Mouse (Mus musculus): ENCODE results near the gene Zdhhc5. TPM values are rescaled to one million over a fixed set of nuclear protein-coding genes. Genes with fewer than 3 reads are reported as not detected.
"Not testable (repeated sequence)": the region's sequence is repeated elsewhere in the genome, so short reads cannot be mapped to it uniquely, and the experiment has no call there.

Gene Zdhhc5
- polyA plus RNA-seq, 2 experiments: 17.2 to 18.8 TPM

DNA sequence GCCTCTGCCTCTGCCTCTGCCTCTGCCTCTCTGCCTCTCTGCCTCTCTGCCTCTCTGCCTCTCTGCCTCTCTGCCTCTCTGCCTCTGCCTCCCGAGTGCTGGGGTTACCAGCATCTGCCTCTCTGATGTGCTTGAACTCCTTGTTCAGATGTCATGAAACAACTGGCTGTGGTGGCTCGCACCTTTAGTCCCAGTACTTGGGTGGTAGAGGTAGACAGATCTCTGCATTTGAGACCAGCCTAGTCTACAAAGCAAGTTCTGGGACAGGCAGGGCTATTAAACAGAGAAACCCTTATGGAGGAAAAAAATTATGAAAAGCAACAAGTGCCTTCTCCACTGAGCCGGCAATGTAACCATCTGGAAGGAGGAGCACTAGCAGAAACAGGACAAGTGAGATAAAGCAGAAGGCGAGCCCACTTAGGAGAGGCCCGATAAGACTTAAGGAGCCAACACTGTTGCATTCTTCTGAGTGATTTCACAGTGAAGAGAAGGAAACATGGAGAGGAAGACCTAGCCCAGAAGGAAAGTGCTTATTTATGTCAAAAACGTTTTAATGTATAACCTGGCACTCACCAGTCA, 32.3 kb downstream of the Zdhhc5 start:
- Histone ChIP-seq H3K36me3 (replicated peaks; ENCODE audit: control insufficient read depth, insufficient read depth, low read depth) (peaks cover 37% of the 10 kb centered on the region), H3K4me3 (ENCODE audit: insufficient read depth in 1 of 2, low read depth in 2 of 2, low read length in 2 of 2) (peak overlapping the region; percentile 41 to 53), H3K27me3 (ENCODE audit: control insufficient read depth, insufficient read depth, low read length) (no peaks in the 10 kb centered on the region), H3K9ac (replicated peaks) (peak overlapping the region; percentile 67), H3K4me2 (ENCODE audit: low read depth) (peak overlapping the region; percentile 78), H3K4me1 (replicated peaks; ENCODE audit: control insufficient read depth in 2 of 2, insufficient read depth in 2 of 2, low read length in 1 of 2) (peaks cover 17 to 21% of the 10 kb centered on the region in 2 experiments), H3K9me3 (ENCODE audit: control insufficient read depth, low read length) (no peaks in the 10 kb centered on the region), H3K27ac (peak overlapping the region; percentile 98)
- ATAC-seq (ENCODE audit: insufficient read depth) (peak; percentile 52), DNase-seq (ENCODE audit: low read depth in 3 of 3, low spot score in 3 of 3) (peak; percentile 62 to 74 (median 65))
- peak; percentile 79 for TF ChIP-seq EP300 (IDR thresholded peaks at IDR 0.05; ENCODE audit: low read depth)
- no peak for TF ChIP-seq CTCF (IDR thresholded peaks at IDR 0.05; ENCODE audit: low read depth)
- WGBS (ENCODE audit: insufficient replicate concordance): 15% methylated on average over 6 of the region's 6 CpGs

DNA sequence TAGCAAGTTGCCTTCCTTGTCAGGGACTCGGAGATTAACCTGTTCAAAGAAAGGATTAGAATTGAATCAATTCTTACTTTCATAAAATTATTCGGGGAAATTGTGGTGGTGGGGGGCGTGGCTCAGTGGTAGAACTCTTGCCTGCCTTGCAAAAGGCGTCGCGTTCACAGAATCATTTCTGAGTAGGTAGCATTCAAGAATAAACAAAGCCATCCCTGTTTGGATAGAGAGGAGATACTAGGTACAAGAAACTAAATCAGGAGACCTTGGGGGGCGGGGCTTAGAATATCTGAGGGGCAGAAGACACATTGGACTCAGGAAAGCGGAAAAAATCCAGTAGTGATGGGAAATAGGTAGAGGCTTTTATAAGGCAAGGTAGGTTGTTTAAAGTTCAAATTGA, 36.0 kb downstream of the Zdhhc5 start, which contains the start of gene Tmx2:
TSS of gene Tmx2 (minus strand) at position 125 of the 400 bp plus-strand sequence.
- peak within 1 kb of the TSS; percentile 97 for H3K4me2 ChIP-seq (ENCODE audit: low read depth)
- peaks cover 25 to 31% of the 10 kb centered on the region in 2 experiments for H3K4me1 ChIP-seq (replicated peaks; ENCODE audit: control insufficient read depth in 2 of 2, insufficient read depth in 2 of 2, low read length in 1 of 2)
- 9% methylated on average over 8 of the region's 8 CpGs for WGBS (ENCODE audit: insufficient replicate concordance)
- H3K9me3 ChIP-seq (ENCODE audit: control insufficient read depth, low read length): no peaks in the 10 kb centered on the region
- no peak for ATAC-seq (ENCODE audit: insufficient read depth)
- peak within 1 kb of the TSS; percentile 85 for H3K9ac ChIP-seq (replicated peaks)
- DNase-seq (ENCODE audit: low read depth in 3 of 3, low spot score in 3 of 3): no peak
- H3K4me3 ChIP-seq (ENCODE audit: insufficient read depth in 1 of 2, low read depth in 2 of 2, low read length in 2 of 2): peak within 1 kb of the TSS; percentile 96 to 98
- H3K36me3 ChIP-seq (replicated peaks; ENCODE audit: control insufficient read depth, insufficient read depth, low read depth): peaks cover 22% of the 10 kb centered on the region
- no peak for TF ChIP-seq CTCF (IDR thresholded peaks at IDR 0.05; ENCODE audit: low read depth)
- H3K27me3 ChIP-seq (ENCODE audit: control insufficient read depth, insufficient read depth, low read length): no peaks in the 10 kb centered on the region
- H3K27ac ChIP-seq: peak within 1 kb of the TSS; percentile 74

DNA sequence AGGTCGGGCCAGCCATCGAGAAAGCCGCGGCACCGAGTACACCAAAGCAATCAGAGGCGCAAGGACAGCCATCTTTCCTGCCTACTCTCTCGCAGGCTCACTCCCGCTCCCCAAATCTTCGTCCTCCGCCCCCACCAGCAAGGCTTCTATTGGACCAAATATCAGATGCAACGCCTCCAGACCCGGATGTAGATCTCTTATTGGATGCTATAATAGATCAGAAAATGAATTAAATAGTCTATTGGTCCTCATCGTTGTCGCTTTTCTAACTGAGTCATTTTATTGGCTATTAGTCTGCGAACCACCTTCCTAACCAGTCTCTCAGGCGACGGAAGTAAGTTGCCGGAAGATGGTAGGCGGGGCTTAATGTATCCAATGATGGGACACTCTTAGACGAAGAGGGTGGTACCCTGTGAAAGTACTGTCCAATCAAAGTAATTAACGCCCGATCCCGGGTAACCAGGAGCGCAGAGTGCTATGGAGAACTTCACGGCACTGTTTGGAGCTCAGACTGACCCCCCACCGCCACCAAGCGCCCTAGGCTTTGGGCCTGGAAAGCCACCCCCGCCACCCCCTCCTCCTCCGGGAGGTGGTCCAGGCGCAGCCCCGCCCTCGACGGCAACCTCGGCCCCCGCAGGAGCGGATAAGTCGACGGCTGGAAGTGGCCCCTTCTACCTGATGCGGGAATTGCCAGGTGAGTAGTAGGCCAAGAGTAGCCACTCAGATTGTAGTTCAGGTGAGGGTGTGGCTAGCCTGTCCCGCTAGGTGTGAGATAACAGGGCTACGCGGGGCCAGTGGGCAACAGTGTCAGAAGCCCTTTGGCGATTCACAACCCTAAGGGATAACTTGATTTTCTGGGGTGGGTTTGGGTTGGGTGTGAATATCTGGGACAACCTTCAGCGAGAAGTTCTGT, 36.8 kb downstream of the Zdhhc5 start, which contains the start of the genes Gm28635 and Med19:
TSS of gene Gm28635 (minus strand) at position 74 of the 913 bp plus-strand sequence.
TSS of gene Med19 (plus strand) at position 435 of the 913 bp plus-strand sequence.
- ATAC-seq (ENCODE audit: insufficient read depth): peak; percentile 96
- WGBS (ENCODE audit: insufficient replicate concordance): under 1% methylated on average over 44 of the region's 44 CpGs
- no peak for TF ChIP-seq EP300 (IDR thresholded peaks at IDR 0.05; ENCODE audit: low read depth)
- TF ChIP-seq CTCF (IDR thresholded peaks at IDR 0.05; ENCODE audit: low read depth): peak; percentile 26; the same call in 1 of the 2 replicates
- H3K27me3 ChIP-seq (ENCODE audit: control insufficient read depth, insufficient read depth, low read length): no peaks in the 10 kb centered on the region
- H3K4me2 ChIP-seq (ENCODE audit: low read depth): peak within 1 kb of the TSS; percentile 97
- DNase-seq (ENCODE audit: low read depth in 3 of 3, low spot score in 3 of 3): peak; percentile 100
- peaks cover 22 to 28% of the 10 kb centered on the region in 2 experiments for H3K4me1 ChIP-seq (replicated peaks; ENCODE audit: control insufficient read depth in 2 of 2, insufficient read depth in 2 of 2, low read length in 1 of 2)
- H3K9ac ChIP-seq (replicated peaks): peak within 1 kb of the TSS; percentile 85
- H3K36me3 ChIP-seq (replicated peaks; ENCODE audit: control insufficient read depth, insufficient read depth, low read depth): peaks cover 26% of the 10 kb centered on the region
- peak within 1 kb of the TSS; percentile 96 to 98 for H3K4me3 ChIP-seq (ENCODE audit: insufficient read depth in 1 of 2, low read depth in 2 of 2, low read length in 2 of 2)
- peak within 1 kb of the TSS; percentile 74 for H3K27ac ChIP-seq
- H3K9me3 ChIP-seq (ENCODE audit: control insufficient read depth, low read length): no peaks in the 10 kb centered on the region

DNA sequence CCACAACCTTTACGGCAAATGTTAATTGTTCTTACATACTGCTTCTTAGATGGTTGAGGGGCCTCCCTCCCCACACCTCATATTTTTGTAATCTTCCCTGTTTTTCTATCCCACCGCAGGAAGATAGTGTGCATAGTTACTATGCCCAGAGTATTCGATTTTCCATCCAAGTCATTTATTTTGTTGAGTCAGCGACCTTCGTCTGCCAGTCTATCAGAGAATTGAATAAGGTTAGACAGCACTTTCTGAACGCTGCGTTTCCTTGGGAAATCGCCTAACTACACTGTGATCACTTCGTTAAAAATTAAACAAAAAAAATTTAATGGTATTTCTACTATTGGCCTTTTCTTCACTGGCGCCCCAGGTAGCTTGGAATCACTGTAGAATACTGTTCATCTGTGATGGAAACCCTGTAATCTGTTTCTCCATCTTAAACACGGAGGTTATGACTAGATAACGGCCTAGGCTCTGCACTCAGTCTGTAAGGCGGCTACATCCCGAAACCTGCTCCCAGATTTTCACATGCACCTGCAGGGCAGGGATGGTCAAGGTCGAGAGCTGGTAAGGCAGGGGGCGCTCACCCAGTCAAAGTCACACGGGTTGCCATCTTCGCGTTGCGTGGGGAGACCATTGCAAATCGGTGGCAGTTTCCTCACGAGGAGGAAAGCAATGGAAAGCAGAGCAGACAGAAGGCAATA, 37.6 kb downstream of the Zdhhc5 start:
- WGBS (ENCODE audit: insufficient replicate concordance): 8% methylated on average over 22 of the region's 22 CpGs
- no peaks in the 10 kb centered on the region for H3K9me3 ChIP-seq (ENCODE audit: control insufficient read depth, low read length)
- H3K27ac ChIP-seq: peak overlapping the region; percentile 59
- DNase-seq (ENCODE audit: low read depth in 3 of 3, low spot score in 3 of 3): no peak
- no peaks in the 10 kb centered on the region for H3K27me3 ChIP-seq (ENCODE audit: control insufficient read depth, insufficient read depth, low read length)
- H3K36me3 ChIP-seq (replicated peaks; ENCODE audit: control insufficient read depth, insufficient read depth, low read depth): peaks cover 34% of the 10 kb centered on the region
- peak; percentile 42 for ATAC-seq (ENCODE audit: insufficient read depth)
- H3K4me1 ChIP-seq (replicated peaks; ENCODE audit: control insufficient read depth in 2 of 2, insufficient read depth in 2 of 2, low read length in 1 of 2): peaks cover 19 to 28% of the 10 kb centered on the region in 2 experiments
- H3K4me2 ChIP-seq (ENCODE audit: low read depth): peak overlapping the region; percentile 94
- TF ChIP-seq EP300 (IDR thresholded peaks at IDR 0.05; ENCODE audit: low read depth): no peak
- peak; percentile 77 for TF ChIP-seq CTCF (IDR thresholded peaks at IDR 0.05; ENCODE audit: low read depth)
- peak overlapping the region; percentile 78 for H3K9ac ChIP-seq (replicated peaks)
- peak overlapping the region; percentile 85 to 96 for H3K4me3 ChIP-seq (ENCODE audit: insufficient read depth in 1 of 2, low read depth in 2 of 2, low read length in 2 of 2)

DNA sequence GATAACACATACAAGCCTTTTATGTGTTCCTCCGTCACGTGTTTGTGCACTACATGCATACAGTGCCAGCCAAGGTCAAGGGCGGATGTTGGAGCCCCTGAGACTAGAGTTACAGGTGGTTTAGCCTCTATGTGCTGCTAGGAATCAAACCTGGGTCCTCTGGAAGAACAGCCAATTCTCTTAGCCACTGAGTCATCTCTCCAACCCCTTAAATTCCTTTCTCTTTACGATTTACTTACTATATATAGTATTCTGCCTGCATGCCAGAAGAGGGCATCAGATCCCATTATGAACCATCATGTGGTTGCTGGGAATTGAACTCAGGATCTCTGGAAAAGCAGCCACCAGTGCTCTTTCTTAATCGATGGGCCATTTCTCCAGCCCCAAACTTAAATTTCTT, 43.4 kb downstream of the Zdhhc5 start:
- 75% methylated on average over 4 of the region's 5 CpGs for WGBS (ENCODE audit: insufficient replicate concordance)
- H3K27ac ChIP-seq; DNase-seq (ENCODE audit: low read depth in 3 of 3, low spot score in 3 of 3); H3K4me2 ChIP-seq (ENCODE audit: low read depth); H3K4me3 ChIP-seq (ENCODE audit: insufficient read depth in 1 of 2, low read depth in 2 of 2, low read length in 2 of 2); ATAC-seq (ENCODE audit: insufficient read depth); H3K9me3 ChIP-seq (ENCODE audit: control insufficient read depth, low read length); H3K27me3 ChIP-seq (ENCODE audit: control insufficient read depth, insufficient read depth, low read length); H3K9ac ChIP-seq (replicated peaks): not testable (repeated sequence)
- Histone ChIP-seq H3K36me3 (replicated peaks; ENCODE audit: control insufficient read depth, insufficient read depth, low read depth) (peaks cover 32% of the 10 kb centered on the region), H3K4me1 (replicated peaks; ENCODE audit: control insufficient read depth in 2 of 2, insufficient read depth in 2 of 2, low read length in 1 of 2) (peaks cover 8 to 13% of the 10 kb centered on the region in 2 experiments)
